Mouse (Mus musculus) heart, adult 2 months (tissue): ENCODE data around the gene Cyp2u1.
A peak's percentile ranks its signal among the peaks of the same experiment; 100 is the strongest.

ENCODE experiments used
- CTCF ChIP-seq: fragments of 200-600 bp; IDR thresholded peaks from 2 replicates; pipeline ENCODE4 v1.8.1; 2022; ENCODE audit warnings: antibody characterized with exemption, mild to moderate bottlenecking, moderate library complexity
- EP300 ChIP-seq: fragments of 200-500 bp; IDR thresholded peaks from 2 replicates; pipeline ENCODE4 v1.6.1; 2011; ENCODE audit warnings: low read depth, low read length, control low read depth; ENCODE audit not compliant: insufficient read depth
- POLR2A ChIP-seq: fragments of 200-500 bp; IDR thresholded peaks from 2 replicates; pipeline ENCODE4 v1.6.1; 2011; ENCODE audit warnings: mild to moderate bottlenecking, low read depth, low read length, control low read depth; ENCODE audit not compliant: insufficient read depth

DNA sequence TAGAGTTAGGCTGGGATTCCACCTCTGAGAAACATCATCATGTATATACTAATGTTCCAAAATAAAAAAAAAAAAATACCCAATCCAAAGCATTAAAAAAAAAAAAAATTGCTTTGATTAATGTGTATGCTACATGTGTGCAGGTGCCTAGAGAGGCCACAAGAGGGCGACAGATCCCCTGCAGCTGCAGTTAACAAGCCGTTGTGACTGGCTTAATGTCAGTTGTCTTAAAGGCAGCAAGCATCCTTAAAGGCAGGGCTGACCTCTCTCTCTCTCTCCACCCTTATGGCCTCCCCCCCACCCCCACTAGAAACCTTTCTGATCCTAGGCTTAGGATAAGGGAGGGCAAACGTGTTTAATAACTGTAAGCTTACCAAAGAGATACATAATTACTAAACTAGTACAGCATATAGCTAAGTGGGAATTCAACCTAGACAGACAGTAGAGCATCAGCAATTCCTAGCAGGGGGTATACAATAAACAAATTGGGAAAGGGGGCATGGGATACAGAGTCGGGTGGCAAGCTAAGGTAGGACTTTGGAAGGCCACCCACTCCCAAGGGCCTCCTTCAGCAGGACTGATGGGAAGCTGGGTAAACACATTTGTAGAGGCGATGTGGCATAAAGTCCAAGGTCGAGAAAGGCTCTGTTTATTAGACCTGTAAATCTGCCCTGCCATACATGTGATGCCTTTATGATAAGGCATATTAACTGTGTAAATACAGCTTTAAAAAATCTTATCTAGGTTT lies 45.0 kb upstream of the Cyp2u1 start:
- no peak for TF ChIP-seq POLR2A
- peak; percentile 60 for TF ChIP-seq CTCF
- TF ChIP-seq EP300: no peak
